Mouse (Mus musculus) forebrain, embryonic 11.5 days (tissue): Measurements from ENCODE around the gene Sfrp2. TPM values are rescaled to one million over a fixed set of nuclear protein-coding genes. Genes with fewer than 3 reads are reported as not detected.

Experiments
- ATAC-seq: fragments of 200-750 bp; cut with Nextera tagmentation; replicated peaks from 2 replicates; pipeline ENCODE4 v1.8.0; 2017; ENCODE audit warnings: moderate TSS enrichment; ENCODE audit not compliant: low FRiP score
- DNase-seq: peaks from one replicate; pipeline ENCODE4 v3.0.0-alpha.2; 2017; ENCODE audit warnings: low spot score
- H3K27ac ChIP-seq: fragments of 300-500 bp; sonication (generic); 2 replicates; pipeline ENCODE4 v1.5.1; 2014; ENCODE audit warnings: low read depth, low read length
- H3K27me3 ChIP-seq: fragments of 300-500 bp; sonication (generic); 2 replicates; pipeline ENCODE4 v1.6.1; 2014; ENCODE audit warnings: mild to moderate bottlenecking, low read length, mixed read lengths; ENCODE audit not compliant: control insufficient read depth, insufficient read depth
- H3K36me3 ChIP-seq: fragments of 300-500 bp; sonication (generic); 2 replicates; pipeline ENCODE4 v1.6.1; 2014; ENCODE audit warnings: mild to moderate bottlenecking, low read length, moderate library complexity, mixed read lengths; ENCODE audit not compliant: control insufficient read depth, insufficient read depth
- H3K4me1 ChIP-seq: fragments of 300-500 bp; sonication (generic); replicated peaks from 2 replicates; pipeline ENCODE4 v1.6.1; 2014; ENCODE audit warnings: low read length, mixed read lengths; ENCODE audit not compliant: control insufficient read depth, insufficient read depth
- H3K4me2 ChIP-seq: fragments of 300-500 bp; sonication (generic); 2 replicates; pipeline ENCODE4 v1.6.1; 2014; ENCODE audit warnings: low read depth, mild to moderate bottlenecking, low read length, moderate library complexity, mixed read lengths; ENCODE audit not compliant: severe bottlenecking
- H3K4me3 ChIP-seq: fragments of 300-500 bp; sonication (generic); 2 replicates; pipeline ENCODE4 v1.5.1; 2014; ENCODE audit warnings: low read depth, low read length
- H3K9ac ChIP-seq: fragments of 300-500 bp; sonication (generic); 2 replicates; pipeline ENCODE4 v1.6.1; 2014; ENCODE audit warnings: low read length
- H3K9me3 ChIP-seq: fragments of 300-500 bp; sonication (generic); 2 replicates; pipeline ENCODE4 v1.6.1; 2016; ENCODE audit warnings: low read length, mixed read lengths; ENCODE audit not compliant: control insufficient read depth
- WGBS: fragments of 180-500 bp; shearing (Covaris S2); extraction: QIAGEN DNeasy Blood & Tissue Kit; methylation state at CpG from one replicate; pipeline ENCODE4 v1.1.7; 2014; 5-methylcytosine and 5-hydroxymethylcytosine counted together
- polyA plus RNA-seq: library from polyadenylated mRNA; unstranded; fragments of >200 nt; fragmentation: Nextera tagmentation; extraction: Ambion mirVana; gene quantifications from 2 replicates; pipeline ENCODE4 v1.2.1, GENCODE M21; 2014

Gene Sfrp2
- polyA plus RNA-seq, 1 experiment from 2014 or later: 107 TPM

- H3K36me3 ChIP-seq: no peaks in the 10 kb centered on the region; the same call in 1 of the 2 replicates
- H3K27ac ChIP-seq: 0 out of 2 replicates have a peak overlapping the region, but pooled peaks have one; percentile 41
- WGBS: under 1% methylated on average over 25 of the region's 25 CpGs
- DNase-seq (no peak), ATAC-seq (peak; percentile 16)
- H3K4me3 ChIP-seq: peak overlapping the region; percentile 66
- peaks cover 21% of the 10 kb centered on the region; the same call in 1 of the 2 replicates for H3K4me1 ChIP-seq
- H3K9ac ChIP-seq: peak overlapping the region; percentile 81
- H3K4me2 ChIP-seq: peak overlapping the region; percentile 93
- peaks cover 3% of the 10 kb centered on the region for H3K27me3 ChIP-seq
- no peaks in the 10 kb centered on the region for H3K9me3 ChIP-seq
These were observed 577 bp downstream of the Sfrp2 start for GRCm38 (mm10) chr3:83766726-83767070.

GRCm38 (mm10) chr3:83767121-83767520 is 1.0 kb downstream of the Sfrp2 start:
- 3% methylated on average over 10 of the region's 10 CpGs for WGBS
- Histone ChIP-seq H3K4me2 (peak overlapping the region; percentile 93), H3K4me3 (peak overlapping the region; percentile 66), H3K4me1 (peaks cover 21% of the 10 kb centered on the region; the same call in 1 of the 2 replicates), H3K27ac (no peak overlapping the region), H3K9ac (peak overlapping the region; percentile 81), H3K27me3 (peaks cover 3% of the 10 kb centered on the region), H3K9me3 (no peaks in the 10 kb centered on the region), H3K36me3 (no peaks in the 10 kb centered on the region; the same call in 1 of the 2 replicates)
- DNase-seq (no peak), ATAC-seq (no peak)

GRCm38 (mm10) chr3:83768293-83769035 is 2.3 kb downstream of the Sfrp2 start:
- 15% methylated on average over 11 of the region's 11 CpGs for whole genome bisulfite sequencing
- ATAC-seq (no peak), DNase-seq (peak; percentile 67)
- Histone ChIP-seq H3K9ac (peak overlapping the region; percentile 37), H3K4me1 (peaks cover 20% of the 10 kb centered on the region; the same call in 1 of the 2 replicates), H3K27me3 (no peaks in the 10 kb centered on the region), H3K27ac (no peak overlapping the region), H3K9me3 (no peaks in the 10 kb centered on the region), H3K36me3 (no peaks in the 10 kb centered on the region; the same call in 1 of the 2 replicates), H3K4me3 (peak overlapping the region; percentile 66), H3K4me2 (peak overlapping the region; percentile 93)

- no peaks in the 10 kb centered on the region for H3K27me3 ChIP-seq
These were observed 2.9 kb downstream of the Sfrp2 start for GRCm38 (mm10) chr3:83769036-83769410.

GRCm38 (mm10) chr3:83771160-83771869 is 5.2 kb downstream of the Sfrp2 start:
- Histone ChIP-seq H3K36me3 (no peaks in the 10 kb centered on the region; the same call in 1 of the 2 replicates), H3K4me3 (no peak overlapping the region), H3K27me3 (no peaks in the 10 kb centered on the region), H3K9ac (no peak overlapping the region), H3K27ac (no peak overlapping the region), H3K4me1 (peaks cover 5% of the 10 kb centered on the region; the same call in 1 of the 2 replicates), H3K9me3 (no peaks in the 10 kb centered on the region), H3K4me2 (no peak overlapping the region)
- DNase-seq (no peak), ATAC-seq (no peak)
- WGBS: 91% methylated on average over 10 of the region's 10 CpGs

More at GRCm38 (mm10) chr3:83769036-83769410, 2.9 kb downstream of the Sfrp2 start:
- WGBS: 4% methylated on average over 10 of the region's 10 CpGs
- H3K4me2 ChIP-seq: peak overlapping the region; percentile 93
- H3K27ac ChIP-seq: no peak overlapping the region
- peak overlapping the region; percentile 66; the same call in 1 of the 2 replicates for H3K4me3 ChIP-seq
- peak overlapping the region; percentile 37 for H3K9ac ChIP-seq
- H3K36me3 ChIP-seq: no peaks in the 10 kb centered on the region; the same call in 1 of the 2 replicates
- DNase-seq: no peak
- ATAC-seq: no peak
- H3K4me1 ChIP-seq: peaks cover 17% of the 10 kb centered on the region; the same call in 1 of the 2 replicates
- no peaks in the 10 kb centered on the region for H3K9me3 ChIP-seq

GRCm38 (mm10) chr3:83773281-83773680 is 7.2 kb downstream of the Sfrp2 start:
- no peak overlapping the region for H3K9ac ChIP-seq
- H3K36me3 ChIP-seq: no peaks in the 10 kb centered on the region; the same call in 1 of the 2 replicates
- DNase-seq (no peak), ATAC-seq (no peak)
- no peaks in the 10 kb centered on the region for H3K9me3 ChIP-seq
- 92% methylated on average over 18 of the region's 18 CpGs for WGBS
- H3K4me2 ChIP-seq: no peak overlapping the region
- H3K4me3 ChIP-seq: no peak overlapping the region
- no peaks in the 10 kb centered on the region for H3K27me3 ChIP-seq
- H3K27ac ChIP-seq: no peak overlapping the region
- H3K4me1 ChIP-seq: peaks cover 5% of the 10 kb centered on the region; the same call in 1 of the 2 replicates

- H3K36me3 ChIP-seq: no peaks in the 10 kb centered on the region
- WGBS: 82% methylated on average over 9 of the region's 9 CpGs
- ATAC-seq (no peak), DNase-seq (no peak)
- H3K4me1 ChIP-seq: no peaks in the 10 kb centered on the region
- H3K27ac ChIP-seq: no peak overlapping the region
- no peak overlapping the region for H3K4me3 ChIP-seq
- H3K27me3 ChIP-seq: no peaks in the 10 kb centered on the region
- no peaks in the 10 kb centered on the region for H3K9me3 ChIP-seq
- H3K4me2 ChIP-seq: no peak overlapping the region
- no peak overlapping the region for H3K9ac ChIP-seq
These were observed 9.3 kb downstream of the Sfrp2 start for GRCm38 (mm10) chr3:83775403-83775802.

- Histone ChIP-seq H3K4me2 (no peak overlapping the region), H3K36me3 (no peaks in the 10 kb centered on the region), H3K27ac (no peak overlapping the region), H3K9me3 (no peaks in the 10 kb centered on the region), H3K4me3 (no peak overlapping the region), H3K4me1 (peaks cover 8% of the 10 kb centered on the region; the same call in 1 of the 2 replicates), H3K27me3 (no peaks in the 10 kb centered on the region), H3K9ac (no peak overlapping the region)
- no peak for ATAC-seq
- no peak for DNase-seq
- WGBS: 89% methylated on average over 10 of the region's 10 CpGs
These were observed 15.5 kb downstream of the Sfrp2 start for GRCm38 (mm10) chr3:83781460-83782222.
